Mouse (Mus musculus) stomach, embryonic 14.5 days (tissue): Measurements from ENCODE around the gene Pon3. TPM values are rescaled to one million over a fixed set of nuclear protein-coding genes. Genes with fewer than 3 reads are reported as not detected.

Experiments used
- polyA plus RNA-seq: library from polyadenylated mRNA; unstranded; fragments of >200 nt; fragmentation: Nextera tagmentation; extraction: Ambion mirVana; gene quantifications from 2 replicates; pipeline ENCODE4 v1.2.1, GENCODE M21; 2014

The Pon3 gene
- polyA plus RNA-seq, 1 experiment from 2014 or later, result 20.1 TPM

Other genes starting within 250 kb of the Pon3 start
- not detected in 2 replicates for gene Pon1, start 62.3 kb downstream of the Pon3 start, polyA plus RNA-seq
- 50.8 and 56.5 TPM in 2 replicates for gene Pon2, start 42.2 kb upstream of the Pon3 start, polyA plus RNA-seq
- gene Asb4, start 127.1 kb upstream of the Pon3 start, polyA plus RNA-seq, result 12.4 and 15.8 TPM in 2 replicates
- 1.0 and 4.0 TPM in 2 replicates for gene Pdk4, start 240.0 kb upstream of the Pon3 start, polyA plus RNA-seq